Comparison of ENCODE assay signal across 8 mouse cellular contexts in genomic region chr4:48029652-48030051, GRCm38 (mm10). TPM values are rescaled to one million over a fixed set of nuclear protein-coding genes. Genes with fewer than 3 reads are reported as not detected.
DNase-seq lines count a peak whose midpoint lies in the region; ATAC-seq lines count a peak whose summit lies in the region.
"Had no signal": no experiment of that assay in that cellular context is flagged by ENCODE, and none has a peak within 500 bp of the region (broad histone marks: within the 10 kb centered on the region; RNA-seq: fewer than 3 reads in every experiment).

No protein-coding gene starts in this region.

- H3K9me3 ChIP-seq in kidney, embryonic 15.5 days (replicated peaks): no peaks in the 10 kb centered on the region
- H3K9me3 ChIP-seq in forebrain, embryonic 15.5 days: no peaks in the 10 kb centered on the region
- H3K9me3 ChIP-seq: hindbrain, embryonic 10.5 days had no signal

- no peak for ATAC-seq in kidney, embryonic 15.5 days (replicated peaks; ENCODE audit: low FRiP score)
- peak; percentile 70 for ATAC-seq in CD4-positive, CD25-positive, alpha-beta regulatory T cell, adult 4 months
- no peak for ATAC-seq in forebrain, embryonic 15.5 days (replicated peaks)

- peak; percentile 26 to 41 for DNase-seq in kidney, postnatal 4 days
- DNase-seq in R1 (ENCODE audit: low read depth, low spot score): peak; percentile 31
- peak; percentile 37 for DNase-seq in lung, postnatal 14 days
- DNase-seq in frontal cortex, postnatal 14 days (ENCODE audit: low spot score in 2 of 2): no peak

- H3K4me1 ChIP-seq in kidney, embryonic 15.5 days: no peaks in the 10 kb centered on the region
- no peaks in the 10 kb centered on the region for H3K4me1 ChIP-seq in forebrain, embryonic 15.5 days
- H3K4me1 ChIP-seq: hindbrain, embryonic 10.5 days had no signal

- H3K4me3 ChIP-seq in kidney, embryonic 15.5 days (replicated peaks): no peak overlapping the region
- H3K4me3 ChIP-seq in forebrain, embryonic 15.5 days: no peak overlapping the region
- H3K4me3 ChIP-seq: hindbrain, embryonic 10.5 days had no signal

- H3K27ac ChIP-seq in kidney, embryonic 15.5 days: no peak overlapping the region
- no peak overlapping the region for H3K27ac ChIP-seq in forebrain, embryonic 15.5 days (replicated peaks)
- H3K27ac ChIP-seq: hindbrain, embryonic 10.5 days had no signal

- H3K36me3 ChIP-seq in kidney, embryonic 15.5 days: no peaks in the 10 kb centered on the region
- 0 out of 2 replicates have a peak, but pooled peaks cover 4% of the 10 kb centered on the region for H3K36me3 ChIP-seq in forebrain, embryonic 15.5 days
- H3K36me3 ChIP-seq: hindbrain, embryonic 10.5 days had no signal

- WGBS in kidney, embryonic 15.5 days: 67% methylated on average over 24 of the region's 24 CpGs
- WGBS in forebrain, embryonic 15.5 days: 61% methylated on average over 24 of the region's 24 CpGs

- no peak overlapping the region for H3K4me2 ChIP-seq in kidney, embryonic 15.5 days
- H3K4me2 ChIP-seq in forebrain, embryonic 15.5 days (replicated peaks): no peak overlapping the region

- H3K9ac ChIP-seq in kidney, embryonic 15.5 days: no peak overlapping the region
- no peak overlapping the region for H3K9ac ChIP-seq in forebrain, embryonic 15.5 days (replicated peaks)

- H3K27me3 ChIP-seq in kidney, embryonic 15.5 days: no peaks in the 10 kb centered on the region
- H3K27me3 ChIP-seq in forebrain, embryonic 15.5 days: no peaks in the 10 kb centered on the region

RNA-seq across cellular contexts. Expression of gene Nr4a3, which starts 15.3 kb away (rescaled TPM):
- 0.12 and 0.13 TPM in 2 replicates for polyA plus RNA-seq in kidney, embryonic 15.5 days (2015; fragmentation: Nextera tagmentation; extraction: Ambion mirVana)
- polyA plus RNA-seq in CD4-positive, CD25-positive, alpha-beta regulatory T cell, adult 4 months (2017; shearing (Covaris generic)): 1 to 10 TPM; 2.2 to 2.3 TPM
- 7.2 and 8.2 TPM in 2 replicates for polyA plus RNA-seq in forebrain, embryonic 15.5 days (2015; fragmentation: Nextera tagmentation; extraction: Ambion mirVana)

Comparison
In these comparisons a context has a peak if more than half of its experiments do, and no peak if none do; other contexts are left out.
1. DNase-seq: peak in kidney, postnatal 4 days (2 of 2), R1 (single experiment) and lung, postnatal 14 days (single experiment); none in frontal cortex, postnatal 14 days (0 of 2).